Mouse (Mus musculus): ENCODE results near the gene Ino80. TPM values are rescaled to one million over a fixed set of nuclear protein-coding genes. Genes with fewer than 3 reads are reported as not detected.

Gene Ino80
- total RNA-seq, 2 experiments from 2014 or later = 7.6 to 8.6 TPM

DNA sequence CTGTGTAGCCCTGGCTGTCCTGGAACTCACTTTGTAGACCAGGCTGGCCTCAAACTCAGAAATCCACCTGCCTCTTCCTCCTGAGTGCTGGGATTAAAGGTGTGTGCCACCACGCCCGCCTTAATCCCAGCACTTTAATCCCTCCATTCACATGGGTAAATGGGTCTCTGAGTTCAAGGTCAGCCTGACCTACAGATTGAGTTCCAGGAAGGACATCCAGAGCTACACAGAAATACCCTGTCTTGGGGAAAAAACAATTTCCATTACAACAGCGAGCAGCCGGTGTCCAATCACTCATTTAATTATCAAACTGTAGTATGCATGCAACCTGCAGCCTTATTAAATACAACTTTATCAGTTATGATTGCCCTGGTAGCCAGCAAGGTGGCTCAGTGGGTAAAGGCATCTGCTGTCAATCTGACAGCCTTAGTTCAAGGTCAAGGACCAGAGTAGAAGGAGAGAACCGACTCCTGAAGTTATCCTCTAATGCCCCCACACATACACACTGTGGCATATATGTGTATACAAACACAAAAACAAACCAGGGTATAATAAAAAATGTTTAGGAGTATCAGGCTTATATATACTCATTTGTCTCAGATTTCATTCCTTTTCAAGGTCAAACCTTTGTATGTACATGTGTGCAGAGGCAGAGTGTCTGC is 14.2 kb downstream of the Ino80 start:
- ATAC-seq (replicated peaks; ENCODE audit: low FRiP score, poor library complexity, severe bottlenecking) = no peak

DNA sequence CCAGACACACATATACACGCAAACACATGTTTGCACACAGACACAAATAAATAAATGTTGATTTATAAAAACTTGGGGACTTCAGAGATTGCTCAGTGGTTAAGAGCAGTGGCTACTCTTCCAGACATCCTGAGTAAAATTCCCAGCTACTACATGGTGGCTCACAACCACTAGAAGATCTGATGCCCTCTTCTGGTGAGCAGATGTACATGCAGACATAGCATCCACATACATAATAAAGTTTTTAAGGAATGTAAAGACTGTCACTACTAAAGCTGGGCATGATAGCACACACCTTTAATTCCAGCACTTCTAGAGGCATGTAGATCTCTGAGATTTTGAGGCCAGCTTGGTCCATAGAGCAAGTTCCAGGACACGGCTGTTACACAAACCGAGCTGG is 16.5 kb downstream of the Ino80 start:
- ATAC-seq (replicated peaks; ENCODE audit: low FRiP score, poor library complexity, severe bottlenecking) = peak; percentile 78

DNA sequence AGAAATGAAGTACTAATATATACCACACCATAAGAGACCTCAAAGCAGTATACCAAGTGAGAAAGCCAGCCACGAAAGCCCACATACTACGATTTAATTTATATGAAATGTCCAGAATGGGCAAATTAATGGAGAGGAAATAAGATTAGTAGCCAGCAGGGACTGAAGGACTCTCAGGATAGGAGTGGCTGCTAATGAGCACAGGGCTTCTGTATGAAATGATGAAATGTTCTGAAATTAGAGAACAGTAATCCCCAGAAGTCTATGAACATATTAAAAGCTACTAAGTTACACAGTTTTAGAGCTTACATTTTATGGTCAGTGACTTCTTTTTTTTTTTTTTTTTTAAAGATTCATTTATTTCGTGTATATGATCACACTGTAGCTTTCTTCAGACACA is 22.9 kb downstream of the Ino80 start:
- ATAC-seq (replicated peaks; ENCODE audit: low FRiP score, poor library complexity, severe bottlenecking) = no peak

DNA sequence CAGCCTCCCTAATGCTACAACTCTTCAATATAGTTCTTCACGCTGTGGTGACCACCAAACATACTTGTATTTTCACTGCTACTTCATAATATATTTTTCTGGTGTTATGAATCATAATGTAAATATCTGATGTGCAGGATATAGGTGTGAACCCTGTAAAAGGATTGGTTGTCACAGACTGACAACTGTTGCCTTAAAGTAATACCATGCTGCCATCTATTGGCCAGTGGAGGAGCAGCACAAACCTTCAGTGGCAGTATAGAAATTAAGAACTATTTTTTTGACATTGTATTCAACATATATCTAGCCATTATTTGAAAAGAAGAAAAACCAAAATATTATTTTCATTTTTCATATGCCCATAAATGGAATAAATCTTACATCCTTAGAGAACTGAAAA is 40.5 kb downstream of the Ino80 start:
- ATAC-seq (replicated peaks; ENCODE audit: low FRiP score, poor library complexity, severe bottlenecking) = peak; percentile 89

DNA sequence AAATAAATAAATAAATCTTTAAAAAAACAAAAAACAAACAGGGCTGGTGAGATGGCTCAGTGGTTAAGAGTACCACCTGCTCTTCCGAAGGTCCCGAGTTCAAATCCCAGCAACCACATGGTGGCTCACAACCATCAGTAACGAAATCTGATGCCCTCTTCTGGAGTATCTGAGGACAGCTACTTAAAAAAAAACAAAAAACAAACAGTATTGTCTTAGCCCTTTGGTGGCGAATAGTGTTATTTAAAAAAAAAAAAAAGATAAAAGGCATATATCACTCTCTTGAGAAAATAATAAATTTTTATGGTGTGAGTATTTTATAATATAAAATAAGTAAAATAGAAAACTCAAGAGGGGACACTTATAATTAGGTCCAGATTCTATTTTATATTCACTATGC is 41.0 kb downstream of the Ino80 start:
- ATAC-seq (replicated peaks; ENCODE audit: low FRiP score, poor library complexity, severe bottlenecking) = no peak

DNA sequence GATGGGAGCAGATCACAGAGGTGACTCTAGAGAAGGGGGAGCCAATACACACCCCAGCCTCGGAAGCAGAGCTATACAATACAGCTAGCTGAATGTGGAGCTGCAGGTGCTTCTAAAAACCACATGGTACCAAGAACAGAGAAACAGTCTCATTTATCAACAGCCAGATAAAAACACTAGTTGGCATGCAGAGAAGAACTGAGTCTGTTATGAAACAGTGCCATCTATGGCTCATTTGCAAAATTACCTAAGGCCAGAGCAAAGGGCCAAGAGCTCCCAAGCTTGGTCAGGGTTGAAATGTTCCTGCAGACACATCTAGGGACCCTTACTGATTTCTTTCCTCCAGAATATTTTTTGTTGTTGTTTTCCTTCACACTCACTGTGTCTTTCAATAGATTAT is 63.7 kb downstream of the Ino80 start:
- no peak for ATAC-seq (replicated peaks; ENCODE audit: low FRiP score, poor library complexity, severe bottlenecking)

DNA sequence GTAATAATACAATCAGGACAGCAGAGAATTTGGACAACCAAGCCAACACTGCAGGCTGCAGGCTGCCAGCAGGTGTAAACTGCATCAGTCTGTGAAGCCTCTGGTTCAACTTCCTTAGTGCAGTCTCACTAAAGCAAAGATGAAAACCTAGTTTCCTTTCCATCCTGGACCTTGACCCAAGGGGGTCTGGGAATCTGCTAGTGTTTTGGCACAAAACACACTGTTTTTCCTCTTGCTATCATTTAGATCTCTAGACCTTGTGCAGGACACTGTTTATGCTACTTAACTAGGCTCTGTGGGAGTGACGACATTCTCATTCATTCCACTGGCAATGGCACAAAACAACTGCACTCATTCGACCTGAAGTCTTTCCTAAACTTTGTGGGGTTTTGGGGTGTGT is 65.8 kb downstream of the Ino80 start:
- ATAC-seq (replicated peaks; ENCODE audit: low FRiP score, poor library complexity, severe bottlenecking) = no peak

DNA sequence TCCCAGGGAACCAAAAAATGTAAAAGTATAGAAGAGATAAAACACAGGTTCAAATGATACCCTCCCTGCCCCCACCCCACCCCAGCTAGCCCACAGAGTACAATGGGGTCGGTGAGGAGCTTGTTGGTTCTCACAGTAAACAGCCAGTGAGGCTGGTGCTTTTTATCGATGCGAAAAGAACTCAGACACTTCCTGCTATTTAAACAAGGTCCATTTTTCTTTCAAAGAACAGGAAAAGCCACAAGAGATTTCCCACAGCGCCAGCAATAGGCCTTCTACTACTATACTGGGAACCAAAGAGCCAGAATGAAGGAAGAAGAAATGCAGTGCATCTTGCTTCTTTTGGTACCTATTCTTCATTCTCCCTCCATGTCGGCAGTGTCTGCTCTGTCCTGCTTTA is 66.5 kb downstream of the Ino80 start:
- no peak for ATAC-seq (replicated peaks; ENCODE audit: low FRiP score, poor library complexity, severe bottlenecking)

DNA sequence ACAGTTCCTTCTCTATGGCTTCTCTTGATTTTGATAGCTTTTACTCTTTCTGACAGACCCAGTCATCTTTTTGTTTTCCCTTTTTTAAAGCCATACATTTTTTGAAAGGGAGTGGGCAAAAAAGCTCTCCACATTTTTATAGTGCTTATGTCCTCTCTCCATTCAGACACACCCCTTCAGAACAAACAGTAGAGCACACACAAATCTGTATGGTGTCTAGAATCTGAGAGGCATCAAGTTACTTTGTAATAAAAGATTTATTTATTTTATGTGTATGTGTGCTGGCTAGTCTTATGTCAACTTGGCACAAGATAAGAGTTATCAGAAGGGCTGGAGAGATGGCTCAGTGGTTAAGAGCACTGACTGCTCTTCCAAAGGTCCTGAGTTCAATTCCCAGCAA is 68.8 kb downstream of the Ino80 start:
- no peak for ATAC-seq (replicated peaks; ENCODE audit: low FRiP score, poor library complexity, severe bottlenecking)

DNA sequence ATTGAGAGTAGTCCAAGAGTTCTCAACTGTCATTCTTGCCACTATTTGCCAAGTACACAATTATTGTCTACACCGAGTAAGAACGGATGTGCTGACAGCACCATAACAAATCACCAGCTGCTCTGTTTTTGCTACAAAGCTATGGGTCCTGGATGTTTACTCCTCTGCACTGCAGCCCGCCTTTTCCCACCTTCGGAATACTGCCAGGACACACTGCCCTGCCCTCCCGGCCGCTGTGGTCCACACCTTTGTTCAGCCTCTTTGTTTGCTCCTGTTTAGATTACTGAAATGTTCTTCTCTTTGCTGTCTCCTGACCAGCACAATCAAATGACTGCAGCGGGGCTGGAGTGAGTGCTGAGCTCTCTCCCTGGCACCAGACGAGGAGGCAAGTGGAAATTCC is 69.2 kb downstream of the Ino80 start:
- ATAC-seq (replicated peaks; ENCODE audit: low FRiP score, poor library complexity, severe bottlenecking) = no peak

DNA sequence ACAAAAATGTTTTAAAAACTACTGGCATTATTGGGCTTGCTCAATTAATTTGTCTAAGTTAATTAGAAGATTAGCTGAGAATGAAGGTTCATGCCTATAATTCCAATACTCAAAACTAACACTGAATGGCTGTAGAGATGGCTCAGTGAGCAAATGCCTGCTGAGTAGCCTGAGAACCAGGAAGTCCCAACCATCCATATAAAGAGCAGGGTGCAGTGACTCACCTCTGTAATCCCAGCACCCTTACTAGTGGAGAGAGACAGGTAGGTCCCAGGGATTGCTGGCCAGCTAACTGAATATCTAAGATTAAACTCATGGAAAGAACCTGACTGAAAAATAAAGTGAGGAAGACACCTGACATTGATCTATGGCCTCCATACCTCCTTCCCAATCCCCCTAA is 78.2 kb downstream of the Ino80 start:
- no peak for ATAC-seq (replicated peaks; ENCODE audit: low FRiP score, poor library complexity, severe bottlenecking)

DNA sequence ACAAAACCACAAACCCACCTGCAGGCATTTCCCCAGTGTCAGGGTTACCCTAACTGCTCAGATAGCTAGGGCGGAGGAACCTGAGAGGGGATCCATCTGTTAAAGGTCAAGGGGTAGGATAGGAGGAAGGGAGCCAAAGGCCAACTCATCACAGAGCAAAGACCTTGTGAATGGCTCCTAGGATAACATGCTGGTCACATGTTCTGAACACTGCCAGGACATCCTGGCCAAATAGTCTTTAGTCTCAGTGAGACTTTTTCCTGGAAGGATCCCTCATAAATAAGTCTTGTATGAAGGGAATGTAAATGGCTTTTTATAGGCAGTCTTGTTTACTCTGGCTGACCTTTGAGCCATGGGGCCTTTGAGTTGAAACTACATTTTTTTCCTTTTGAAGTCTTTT is 78.8 kb downstream of the Ino80 start:
- no peak for ATAC-seq (replicated peaks; ENCODE audit: low FRiP score, poor library complexity, severe bottlenecking)

DNA sequence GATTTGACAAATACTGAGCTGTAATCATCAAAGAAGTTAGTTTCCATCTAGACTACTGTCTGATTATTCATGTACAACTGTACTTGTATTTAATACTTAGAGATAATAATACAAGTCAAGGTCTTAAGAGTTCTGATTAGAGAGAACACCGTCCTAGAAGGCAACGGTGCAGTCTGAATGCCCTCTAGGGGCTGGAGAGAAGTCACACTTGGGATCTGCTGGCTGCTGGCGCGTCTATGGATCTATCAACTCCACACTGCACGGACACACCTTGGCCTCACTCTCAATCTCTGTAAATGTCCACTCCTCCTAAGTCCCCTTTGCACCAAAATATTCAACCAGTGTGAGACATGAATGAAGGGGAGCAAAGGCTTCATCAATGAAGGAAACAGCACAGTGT is 79.2 kb downstream of the Ino80 start:
- no peak for ATAC-seq (replicated peaks; ENCODE audit: low FRiP score, poor library complexity, severe bottlenecking)

DNA sequence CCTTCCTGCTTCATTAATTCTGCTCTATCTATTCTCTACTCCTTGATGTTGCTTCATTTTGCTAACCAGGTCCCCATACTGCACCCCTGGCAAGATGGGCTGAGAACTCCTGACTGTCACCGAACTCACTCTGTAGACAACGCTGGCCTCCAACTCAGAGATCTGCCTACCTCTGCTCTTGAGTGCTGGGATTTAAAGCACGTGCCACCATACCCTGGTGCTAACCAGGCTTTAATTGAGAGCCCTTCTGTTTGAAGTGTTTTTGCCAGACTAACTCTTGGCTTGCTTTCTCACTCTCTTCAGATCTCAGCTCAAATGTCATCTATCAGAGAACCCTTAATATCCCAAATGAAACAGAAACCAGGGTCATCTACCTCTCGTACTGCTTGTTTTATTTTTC is 87.5 kb downstream of the Ino80 start:
- no peak for ATAC-seq (replicated peaks; ENCODE audit: low FRiP score, poor library complexity, severe bottlenecking)

DNA sequence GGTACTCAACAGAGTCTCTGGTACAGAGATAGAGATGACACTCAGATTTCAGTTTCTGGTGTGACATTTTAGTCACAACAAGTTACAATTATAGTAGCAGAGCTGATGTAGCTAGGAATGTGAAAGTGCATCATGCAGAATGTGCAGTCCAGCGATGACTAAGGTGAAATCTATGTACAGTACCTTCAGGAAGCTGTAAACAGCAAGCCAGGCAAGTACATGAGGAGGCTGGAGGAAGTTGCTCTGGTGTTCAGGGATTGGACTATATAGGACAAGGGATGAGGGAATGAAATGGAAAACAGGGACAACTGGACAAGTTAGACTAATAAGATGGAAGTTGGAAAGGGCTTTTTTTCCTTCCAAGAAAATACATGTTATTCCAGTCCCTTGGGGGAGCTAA is 89.2 kb downstream of the Ino80 start:
- no peak for ATAC-seq (replicated peaks; ENCODE audit: low FRiP score, poor library complexity, severe bottlenecking)

DNA sequence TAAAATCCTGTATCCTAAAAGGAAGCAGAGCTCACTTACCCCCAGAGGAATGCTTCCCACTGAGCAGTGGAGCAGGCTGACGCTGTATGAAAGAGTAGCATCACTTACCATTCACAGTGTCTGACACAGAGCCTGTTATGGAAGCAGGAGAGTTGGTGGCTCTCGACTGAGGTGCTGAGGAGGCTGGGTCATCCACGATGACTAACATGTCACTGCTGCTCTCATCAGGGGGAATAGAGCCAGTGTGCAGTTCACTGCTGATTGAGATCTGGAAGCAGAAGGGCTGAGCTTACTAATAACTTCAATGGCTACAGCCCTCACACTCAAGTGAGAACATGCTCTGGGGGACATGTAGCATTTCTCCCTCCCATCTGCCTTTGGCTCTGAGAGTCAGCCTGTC is 98.0 kb downstream of the Ino80 start:
- ATAC-seq (replicated peaks; ENCODE audit: low FRiP score, poor library complexity, severe bottlenecking) = no peak

DNA sequence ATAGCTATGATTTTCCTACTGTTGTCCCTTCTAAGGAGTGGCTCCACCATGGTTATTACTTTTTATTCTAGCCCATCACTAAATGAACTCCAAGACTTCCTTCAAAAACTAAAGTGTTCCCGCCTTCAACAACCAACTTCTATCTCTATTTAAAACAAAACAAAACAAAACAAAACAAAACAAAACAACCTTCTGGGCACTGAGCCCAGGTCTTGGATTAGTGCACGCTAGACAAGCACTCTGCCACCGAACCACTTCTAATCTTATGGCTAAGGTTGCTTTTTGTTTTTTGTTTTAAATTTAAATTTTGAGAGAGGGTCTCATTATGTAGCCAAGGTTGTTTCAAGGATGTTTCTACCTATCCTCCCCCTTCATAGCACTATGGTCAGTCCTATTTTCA is 99.7 kb downstream of the Ino80 start:
- no peak for ATAC-seq (replicated peaks; ENCODE audit: low FRiP score, poor library complexity, severe bottlenecking)

DNA sequence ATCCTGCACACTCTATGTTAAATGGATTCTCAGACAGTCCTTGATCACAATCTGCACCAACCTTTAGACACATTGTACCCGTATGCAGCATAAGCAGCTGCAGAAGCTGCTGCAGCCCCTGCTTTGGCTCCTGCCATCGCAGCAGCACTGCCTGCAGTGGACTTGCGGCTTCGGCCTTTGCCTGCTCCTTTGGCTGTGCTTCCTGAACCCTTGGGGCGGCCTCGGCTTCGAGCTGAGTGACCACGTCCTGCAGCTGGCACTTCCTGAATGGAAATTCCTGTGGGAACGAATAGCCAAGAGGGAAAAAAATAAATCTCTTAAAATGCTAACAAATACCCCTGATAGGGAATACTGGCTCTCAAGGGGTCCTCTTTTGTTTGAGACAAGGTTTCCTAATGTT is 100.2 kb downstream of the Ino80 start:
- ATAC-seq (replicated peaks; ENCODE audit: low FRiP score, poor library complexity, severe bottlenecking) = no peak

DNA sequence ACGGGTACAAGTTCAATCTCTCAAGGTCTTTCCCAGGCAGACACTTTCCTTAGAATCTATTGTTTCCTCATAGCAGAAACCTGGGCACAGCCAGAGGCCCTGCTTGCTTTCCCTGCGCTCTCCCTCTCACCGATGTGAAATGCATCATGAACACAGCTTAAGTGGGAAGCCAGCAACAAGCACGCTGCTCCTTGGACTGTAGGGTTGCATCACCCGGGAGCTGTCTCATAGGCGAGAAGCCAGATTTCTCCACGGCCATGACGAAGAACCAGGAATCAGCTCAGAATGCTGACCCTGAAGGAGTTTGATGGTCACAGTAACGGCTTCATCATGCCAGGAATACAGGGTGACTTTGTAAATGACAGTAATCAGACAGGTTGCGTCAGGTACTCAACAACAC is 107.4 kb downstream of the Ino80 start:
- ATAC-seq (replicated peaks; ENCODE audit: low FRiP score, poor library complexity, severe bottlenecking) = no peak

DNA sequence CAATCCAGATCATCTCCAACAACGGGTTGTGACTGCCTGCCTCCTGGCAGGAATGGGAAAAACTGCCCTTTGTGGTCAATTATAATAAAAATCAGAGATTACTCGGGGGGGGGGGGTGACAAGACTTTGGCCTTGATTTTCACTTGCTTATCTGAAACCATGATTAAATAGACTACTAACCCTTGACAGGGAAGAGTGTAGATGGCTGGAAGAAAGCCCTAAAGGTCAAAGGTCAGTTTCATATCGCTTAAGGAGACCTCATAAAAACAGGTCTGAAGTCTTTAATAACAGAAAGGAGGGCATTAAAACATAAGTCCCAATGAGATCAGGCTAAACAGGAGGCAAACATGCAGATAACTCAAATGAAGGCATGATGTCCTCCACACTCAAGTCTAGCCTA is 110.1 kb downstream of the Ino80 start:
- no peak for ATAC-seq (replicated peaks; ENCODE audit: low FRiP score, poor library complexity, severe bottlenecking)

DNA sequence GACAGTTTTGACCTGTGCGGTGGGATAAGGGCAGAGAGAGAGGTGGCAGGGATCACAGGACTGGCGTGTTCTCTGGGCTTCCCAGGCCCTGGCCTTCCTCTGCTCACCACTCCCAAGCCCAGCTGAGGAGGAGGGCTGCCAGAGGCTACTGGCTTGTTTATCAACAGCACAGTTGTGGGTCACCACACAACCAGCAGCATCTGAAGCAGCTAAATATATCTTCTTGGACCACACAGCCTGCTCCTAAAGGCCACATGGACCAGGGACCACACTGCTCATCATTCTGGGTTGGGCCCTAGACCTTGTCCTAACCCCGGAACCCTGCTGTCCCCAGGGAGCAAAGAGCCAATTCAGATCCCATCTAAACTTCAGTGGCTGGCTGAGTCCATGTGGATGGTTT is 112.5 kb downstream of the Ino80 start:
- ATAC-seq (replicated peaks; ENCODE audit: low FRiP score, poor library complexity, severe bottlenecking) = no peak

DNA sequence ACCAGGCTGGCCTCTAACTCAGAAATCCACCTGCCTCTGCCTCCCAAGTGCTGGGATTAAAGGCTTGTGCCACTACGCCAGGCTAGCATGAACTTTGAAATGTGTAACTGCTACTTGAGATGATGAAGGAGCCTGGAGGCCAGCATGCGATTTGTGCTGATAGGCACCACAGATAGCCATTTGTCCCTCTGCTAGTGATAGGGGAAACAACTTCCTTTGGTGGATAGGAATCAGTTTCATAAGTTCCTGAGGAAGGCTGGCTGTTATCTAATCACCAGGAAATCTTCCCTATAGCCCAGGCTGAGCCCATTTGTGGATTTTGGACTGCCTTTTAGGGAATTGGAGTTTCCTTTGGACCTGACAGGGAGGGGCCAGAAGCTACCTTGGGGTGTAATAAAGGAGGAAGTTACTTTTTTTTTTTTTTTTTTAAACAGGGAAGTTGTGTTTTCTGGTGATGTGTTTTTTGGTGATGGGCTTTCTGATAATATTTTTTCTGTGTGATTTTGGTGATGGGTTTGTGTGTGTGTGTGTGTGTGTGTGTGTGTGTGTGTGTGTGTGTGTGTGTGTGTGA is 117.7 kb downstream of the Ino80 start:
- ATAC-seq (replicated peaks; ENCODE audit: low FRiP score, poor library complexity, severe bottlenecking) = no peak

Measured in erythroblast, adult 5-6 weeks (primary cell).